Mouse (Mus musculus): ENCODE results near the gene Spout1. TPM values are rescaled to one million over a fixed set of nuclear protein-coding genes. Genes with fewer than 3 reads are reported as not detected.
"Not testable (repeated sequence)": the region's sequence is repeated elsewhere in the genome, so short reads cannot be mapped to it uniquely, and the experiment has no call there.

Gene Spout1
- polyA plus RNA-seq, 1 experiment from 2014 or later = 21.7 TPM

- Histone ChIP-seq H3K4me2 (replicated peaks; ENCODE audit: low read depth, low read length) (no peak overlapping the region), H3K9me3 (ENCODE audit: low read length) (no peaks in the 10 kb centered on the region), H3K36me3 (ENCODE audit: insufficient read depth, low read length) (peaks cover 14% of the 10 kb centered on the region; the same call in 1 of the 2 replicates), H3K4me1 (ENCODE audit: insufficient read depth, low read depth, low read length) (no peaks in the 10 kb centered on the region), H3K27me3 (replicated peaks; ENCODE audit: insufficient read depth, low read length) (no peaks in the 10 kb centered on the region), H3K27ac (ENCODE audit: low read length) (no peak overlapping the region), H3K9ac (replicated peaks; ENCODE audit: low read depth) (no peak overlapping the region), H3K4me3 (ENCODE audit: low read depth, low read length) (no peak overlapping the region)
- TF ChIP-seq EP300 (IDR thresholded peaks at IDR 0.05) (no peak), CTCF (IDR thresholded peaks at IDR 0.05) (no peak)
- DNase-seq (ENCODE audit: low spot score) = no peak
- WGBS = 73% methylated on average over 8 of the region's 8 CpGs
- ATAC-seq = no peak
These were observed 25.6 kb downstream of the Spout1 start for GRCm38 (mm10) chr2:30152616-30153015.

- no peak overlapping the region for H3K27ac ChIP-seq (ENCODE audit: low read length)
- no peaks in the 10 kb centered on the region for H3K9me3 ChIP-seq (ENCODE audit: low read length)
- H3K36me3 ChIP-seq (ENCODE audit: insufficient read depth, low read length) = peaks cover 14% of the 10 kb centered on the region; the same call in 1 of the 2 replicates
- no peak overlapping the region for H3K9ac ChIP-seq (replicated peaks; ENCODE audit: low read depth)
- H3K4me2 ChIP-seq (replicated peaks; ENCODE audit: low read depth, low read length) = no peak overlapping the region
- DNase-seq (ENCODE audit: low spot score) (no peak), ATAC-seq (no peak)
- no peak for TF ChIP-seq CTCF (IDR thresholded peaks at IDR 0.05)
- TF ChIP-seq EP300 (IDR thresholded peaks at IDR 0.05) = no peak
- H3K4me3 ChIP-seq (ENCODE audit: low read depth, low read length) = no peak overlapping the region
- H3K27me3 ChIP-seq (replicated peaks; ENCODE audit: insufficient read depth, low read length) = no peaks in the 10 kb centered on the region
- H3K4me1 ChIP-seq (ENCODE audit: insufficient read depth, low read depth, low read length) = no peaks in the 10 kb centered on the region
- 79% methylated on average over 11 of the region's 11 CpGs for WGBS
These were observed 26.4 kb downstream of the Spout1 start for GRCm38 (mm10) chr2:30151840-30152239.

GRCm38 (mm10) chr2:30147466-30147865 is 30.8 kb downstream of the Spout1 start:
- Histone ChIP-seq H3K27ac (ENCODE audit: low read length) (0 out of 2 replicates have a peak overlapping the region, but pooled peaks have one; percentile 14), H3K4me1 (ENCODE audit: insufficient read depth, low read depth, low read length) (no peaks in the 10 kb centered on the region), H3K9me3 (ENCODE audit: low read length) (no peaks in the 10 kb centered on the region), H3K9ac (replicated peaks; ENCODE audit: low read depth) (no peak overlapping the region), H3K36me3 (ENCODE audit: insufficient read depth, low read length) (peaks cover 45% of the 10 kb centered on the region; the same call in 1 of the 2 replicates), H3K27me3 (replicated peaks; ENCODE audit: insufficient read depth, low read length) (no peaks in the 10 kb centered on the region), H3K4me2 (replicated peaks; ENCODE audit: low read depth, low read length) (no peak overlapping the region), H3K4me3 (ENCODE audit: low read depth, low read length) (no peak overlapping the region)
- TF ChIP-seq CTCF (IDR thresholded peaks at IDR 0.05) = no peak
- TF ChIP-seq EP300 (IDR thresholded peaks at IDR 0.05) = peak; percentile 44; the same call in 1 of the 2 replicates
- peak; percentile 92 for ATAC-seq
- 56% methylated on average over 4 of the region's 4 CpGs for WGBS
- peak; percentile 87 for DNase-seq (ENCODE audit: low spot score)

DNA sequence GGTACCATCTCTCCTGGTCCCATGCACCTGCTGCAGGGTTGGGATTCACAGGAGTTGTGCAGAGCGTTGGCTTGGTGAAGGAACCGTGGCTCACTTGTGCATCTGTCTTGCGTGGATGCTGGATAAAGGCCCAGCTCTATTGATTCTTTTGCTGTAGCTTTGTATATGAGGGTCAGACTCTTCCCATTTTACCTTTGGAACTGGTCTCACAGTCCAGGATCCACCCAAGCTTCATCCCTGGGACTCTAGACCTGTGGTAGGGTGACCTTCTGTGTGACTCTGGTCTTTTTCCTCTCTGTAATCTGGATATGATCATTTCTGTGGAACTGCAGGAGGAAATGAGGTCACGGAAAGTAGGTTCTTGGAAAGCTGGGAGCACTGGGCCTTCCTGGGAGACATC is 33.8 kb downstream of the Spout1 start:
- Histone ChIP-seq H3K4me3 (ENCODE audit: low read depth, low read length) (no peak overlapping the region), H3K27ac (ENCODE audit: low read length) (no peak overlapping the region), H3K9me3 (ENCODE audit: low read length) (no peaks in the 10 kb centered on the region), H3K36me3 (ENCODE audit: insufficient read depth, low read length) (peaks cover 59% of the 10 kb centered on the region), H3K4me1 (ENCODE audit: insufficient read depth, low read depth, low read length) (no peaks in the 10 kb centered on the region), H3K4me2 (replicated peaks; ENCODE audit: low read depth, low read length) (no peak overlapping the region), H3K9ac (replicated peaks; ENCODE audit: low read depth) (no peak overlapping the region), H3K27me3 (replicated peaks; ENCODE audit: insufficient read depth, low read length) (no peaks in the 10 kb centered on the region)
- ATAC-seq = no peak
- TF ChIP-seq EP300 (IDR thresholded peaks at IDR 0.05) (no peak), CTCF (IDR thresholded peaks at IDR 0.05) (no peak)
- no peak for DNase-seq (ENCODE audit: low spot score)
- 98% methylated on average over 4 of the region's 4 CpGs for WGBS

- not testable (repeated sequence) for ATAC-seq
These were observed 38.2 kb downstream of the Spout1 start for GRCm38 (mm10) chr2:30140021-30140420.

DNA sequence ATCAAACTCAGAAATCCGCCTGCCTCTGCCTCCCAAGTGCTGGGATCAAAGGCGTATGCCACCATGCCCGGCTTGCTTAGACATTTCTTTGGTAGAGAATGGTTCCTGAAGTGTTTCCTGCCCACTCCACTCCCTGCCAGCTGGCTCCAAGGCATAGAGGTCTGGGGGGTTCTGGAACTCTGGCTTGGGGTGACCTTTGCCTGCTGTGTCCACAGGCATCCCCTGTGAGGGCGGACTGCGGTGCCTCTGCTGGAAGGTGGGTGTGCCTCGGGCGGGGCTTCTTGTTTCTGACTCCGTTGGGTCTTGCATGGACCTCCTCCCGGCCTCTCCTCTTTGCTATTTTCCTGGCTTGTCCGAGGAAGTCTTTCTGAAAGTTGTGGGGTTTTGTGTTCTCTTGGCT is 41.8 kb downstream of the Spout1 start:
- WGBS = 91% methylated on average over 10 of the region's 10 CpGs
- Histone ChIP-seq H3K27me3 (replicated peaks; ENCODE audit: insufficient read depth, low read length) (no peaks in the 10 kb centered on the region), H3K27ac (ENCODE audit: low read length) (no peak overlapping the region), H3K4me1 (ENCODE audit: insufficient read depth, low read depth, low read length) (peaks cover 19% of the 10 kb centered on the region; the same call in 1 of the 2 replicates), H3K9ac (replicated peaks; ENCODE audit: low read depth) (no peak overlapping the region), H3K4me3 (ENCODE audit: low read depth, low read length) (no peak overlapping the region), H3K4me2 (replicated peaks; ENCODE audit: low read depth, low read length) (no peak overlapping the region), H3K36me3 (ENCODE audit: insufficient read depth, low read length) (peaks cover 12% of the 10 kb centered on the region; the same call in 1 of the 2 replicates), H3K9me3 (ENCODE audit: low read length) (no peaks in the 10 kb centered on the region)
- ATAC-seq = no peak
- no peak for DNase-seq (ENCODE audit: low spot score)
- TF ChIP-seq CTCF (IDR thresholded peaks at IDR 0.05) (no peak), EP300 (IDR thresholded peaks at IDR 0.05) (no peak)

More at GRCm38 (mm10) chr2:30140021-30140420, 38.2 kb downstream of the Spout1 start:
- H3K27ac ChIP-seq (ENCODE audit: low read length); H3K27me3 ChIP-seq (replicated peaks; ENCODE audit: insufficient read depth, low read length); H3K9ac ChIP-seq (replicated peaks; ENCODE audit: low read depth); H3K4me2 ChIP-seq (replicated peaks; ENCODE audit: low read depth, low read length); H3K9me3 ChIP-seq (ENCODE audit: low read length); H3K4me1 ChIP-seq (ENCODE audit: insufficient read depth, low read depth, low read length); DNase-seq (ENCODE audit: low spot score); H3K4me3 ChIP-seq (ENCODE audit: low read depth, low read length): not testable (repeated sequence)
- WGBS = 87% methylated on average over 4 of the region's 4 CpGs
- peaks cover 42% of the 10 kb centered on the region; the same call in 1 of the 2 replicates for H3K36me3 ChIP-seq (ENCODE audit: insufficient read depth, low read length)

Data from lung, postnatal 0 days (tissue).